Mouse (Mus musculus): ENCODE measurements around the gene Cd19. TPM values are rescaled to one million over a fixed set of nuclear protein-coding genes. Genes with fewer than 3 reads are reported as not detected.

The Cd19 gene
- polyA plus RNA-seq, 1 experiment from 2014 or later = not detected

DNA sequence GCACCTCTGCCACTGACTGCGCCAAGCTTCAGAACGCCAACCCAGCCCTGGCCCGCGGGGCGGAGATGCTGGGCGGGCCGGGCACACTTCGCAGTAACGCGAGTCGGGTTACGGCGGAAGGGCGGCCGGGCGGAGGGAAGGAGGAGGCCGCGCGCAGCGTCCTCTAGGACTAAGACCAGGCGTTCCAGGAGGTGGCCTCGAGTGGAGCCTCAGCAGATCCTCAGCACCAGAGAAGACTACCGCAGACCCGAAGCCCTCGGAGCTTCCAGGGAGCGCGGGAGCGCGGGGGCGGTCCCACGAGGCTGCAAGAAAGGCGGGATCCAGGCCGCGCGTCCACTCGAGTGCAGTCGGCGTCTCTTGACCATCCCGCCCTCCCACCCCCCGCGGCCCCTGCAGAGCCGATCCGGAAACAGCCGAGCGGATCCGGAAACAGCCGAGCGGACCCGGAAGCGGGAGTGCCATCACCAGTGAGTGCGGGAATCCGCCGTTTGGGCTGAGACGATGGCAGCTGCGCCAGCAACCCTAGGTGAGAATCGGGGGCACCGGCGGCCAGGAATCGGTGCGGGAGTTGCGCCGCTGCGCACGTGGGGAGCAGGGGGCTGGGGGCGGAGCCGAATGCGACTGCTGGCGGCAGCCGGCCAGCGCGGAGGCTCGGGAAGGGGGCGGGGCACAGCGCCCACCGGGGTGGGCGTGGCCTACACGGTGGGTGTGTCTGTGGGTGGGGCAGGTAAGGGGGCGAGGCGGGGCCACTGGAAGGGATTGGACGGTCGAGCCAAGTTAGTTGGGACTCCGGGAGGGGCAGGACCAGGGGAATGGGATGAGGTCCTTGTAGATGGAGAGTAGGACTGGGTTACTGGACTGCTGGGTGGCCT, 14.2 kb upstream of the Cd19 start, which contains the start of gene Rabep2:
Rabep2 (plus strand) TSS at position 129 of the 872 bp plus-strand sequence.
- H3K9ac ChIP-seq (ENCODE audit: low read length) = peak within 1 kb of the TSS; percentile 88
- WGBS = under 1% methylated on average over 77 of the region's 82 CpGs

DNA sequence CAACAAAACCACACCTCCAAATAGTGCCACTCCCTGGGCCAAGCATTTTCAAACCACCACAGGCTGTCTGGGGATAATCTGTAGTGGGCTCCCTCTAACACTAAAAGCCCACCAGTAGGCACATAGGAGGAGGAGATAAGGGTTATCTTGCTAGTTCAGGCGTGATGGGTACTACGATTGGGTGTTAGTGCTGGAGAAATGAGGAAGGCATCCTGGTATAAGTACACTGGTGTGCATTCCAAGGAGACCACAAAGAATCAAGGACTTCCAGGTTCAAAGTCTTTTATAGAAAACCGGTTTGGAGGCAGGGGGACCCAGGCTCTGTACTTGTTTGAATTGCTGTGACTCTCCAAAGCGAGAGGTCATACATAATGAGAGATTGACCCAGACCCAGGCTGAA, 13.5 kb upstream of the Cd19 start:
- Histone ChIP-seq H3K27me3 (ENCODE audit: control insufficient read depth, insufficient read depth, low read length) (no peaks in the 10 kb centered on the region), H3K27ac (ENCODE audit: low read depth, low read length) (peak overlapping the region; percentile 89), H3K4me2 (ENCODE audit: low read depth) (peak overlapping the region; percentile 88), H3K4me1 (ENCODE audit: control insufficient read depth, insufficient read depth, low read length) (peaks cover 7% of the 10 kb centered on the region; the same call in 1 of the 2 replicates), H3K4me3 (ENCODE audit: low read depth, low read length) (peak overlapping the region; percentile 81), H3K9ac (ENCODE audit: low read length) (peak overlapping the region; percentile 88), H3K36me3 (ENCODE audit: control insufficient read depth, insufficient read depth, low read length) (no peaks in the 10 kb centered on the region), H3K9me3 (ENCODE audit: control insufficient read depth, low read length) (no peaks in the 10 kb centered on the region)
- WGBS = 17% methylated on average over 4 of the region's 4 CpGs
- ATAC-seq (ENCODE audit: insufficient read depth, low FRiP score, low TSS enrichment) (no peak), DNase-seq (ENCODE audit: low spot score) (no peak)

More for the DNA sequence above, 14.2 kb upstream of the Cd19 start, which contains the start of gene Rabep2:
- Histone ChIP-seq H3K36me3 (ENCODE audit: control insufficient read depth, insufficient read depth, low read length) (no peaks in the 10 kb centered on the region), H3K4me1 (ENCODE audit: control insufficient read depth, insufficient read depth, low read length) (peaks cover 7% of the 10 kb centered on the region; the same call in 1 of the 2 replicates), H3K9me3 (ENCODE audit: control insufficient read depth, low read length) (no peaks in the 10 kb centered on the region), H3K4me3 (ENCODE audit: low read depth, low read length) (peak within 1 kb of the TSS; percentile 81), H3K27me3 (ENCODE audit: control insufficient read depth, insufficient read depth, low read length) (no peaks in the 10 kb centered on the region), H3K4me2 (ENCODE audit: low read depth) (peak within 1 kb of the TSS; percentile 88), H3K27ac (ENCODE audit: low read depth, low read length) (peak within 1 kb of the TSS; percentile 89)
- peak; percentile 95 for DNase-seq (ENCODE audit: low spot score)
- peak; percentile 92 for ATAC-seq (ENCODE audit: insufficient read depth, low FRiP score, low TSS enrichment)

DNA sequence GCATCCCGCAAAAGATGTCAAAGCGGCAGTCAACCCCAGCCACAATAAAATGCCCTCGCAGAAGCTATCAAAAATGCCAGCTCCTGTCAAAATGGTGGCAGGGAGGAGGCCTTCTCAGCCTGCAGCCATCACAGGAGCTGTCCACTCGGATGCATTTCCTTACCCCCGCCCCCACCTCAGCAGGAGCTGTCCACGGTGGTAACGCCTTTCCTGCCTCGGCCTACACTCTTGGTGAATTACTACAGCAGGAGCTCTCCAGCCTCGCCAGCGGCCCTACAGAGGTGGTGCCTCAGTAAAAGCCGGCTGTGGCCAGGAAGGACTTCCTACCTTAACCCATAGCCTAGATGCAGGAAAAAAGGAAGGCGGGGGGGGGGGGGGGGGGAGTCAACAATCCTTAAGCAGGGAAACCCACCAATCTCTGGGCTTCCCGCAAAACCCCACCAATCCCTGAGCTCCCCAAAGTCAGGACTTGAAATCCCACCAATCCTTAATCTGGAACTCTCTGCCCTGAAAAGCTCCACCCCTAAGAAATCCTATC, 12.7 kb upstream of the Cd19 start:
- H3K4me3 ChIP-seq (ENCODE audit: low read depth, low read length) = 0 out of 2 replicates have a peak overlapping the region, but pooled peaks have one; percentile 81

DNA sequence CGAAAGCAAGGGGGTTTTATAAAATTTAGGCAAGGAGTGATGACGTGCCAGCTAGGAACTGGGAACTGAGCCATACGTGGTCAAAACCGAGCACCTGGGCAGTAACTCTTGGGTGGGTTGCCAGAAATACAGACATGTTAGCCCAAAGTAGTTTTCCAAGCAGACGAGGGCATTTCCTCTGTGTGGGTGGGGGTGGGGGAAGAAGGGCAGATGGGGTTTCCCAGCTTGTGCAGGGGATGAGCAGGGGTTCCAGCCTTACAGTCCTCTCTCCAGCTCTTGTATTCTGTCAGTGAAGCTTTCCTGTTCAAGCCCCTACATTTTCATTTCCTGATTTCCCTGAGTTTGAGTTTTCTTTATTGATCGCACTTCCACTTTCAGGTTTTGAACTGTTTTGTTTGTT, 9.5 kb upstream of the Cd19 start:
- H3K4me2 ChIP-seq (ENCODE audit: low read depth) = no peak overlapping the region
- DNase-seq (ENCODE audit: low spot score) (no peak), ATAC-seq (ENCODE audit: insufficient read depth, low FRiP score, low TSS enrichment) (no peak)
- WGBS = 83% methylated on average over 6 of the region's 6 CpGs
- H3K4me1 ChIP-seq (ENCODE audit: control insufficient read depth, insufficient read depth, low read length) = 0 out of 2 replicates have a peak, but pooled peaks cover 3% of the 10 kb centered on the region
- H3K36me3 ChIP-seq (ENCODE audit: control insufficient read depth, insufficient read depth, low read length) = no peaks in the 10 kb centered on the region
- H3K27ac ChIP-seq (ENCODE audit: low read depth, low read length) = no peak overlapping the region
- H3K27me3 ChIP-seq (ENCODE audit: control insufficient read depth, insufficient read depth, low read length) = no peaks in the 10 kb centered on the region
- no peaks in the 10 kb centered on the region for H3K9me3 ChIP-seq (ENCODE audit: control insufficient read depth, low read length)
- no peak overlapping the region for H3K9ac ChIP-seq (ENCODE audit: low read length)
- no peak overlapping the region for H3K4me3 ChIP-seq (ENCODE audit: low read depth, low read length)

More for the DNA sequence above, 12.7 kb upstream of the Cd19 start:
- no peak overlapping the region for H3K4me2 ChIP-seq (ENCODE audit: low read depth)
- H3K9ac ChIP-seq (ENCODE audit: low read length) = no peak overlapping the region
- H3K4me1 ChIP-seq (ENCODE audit: control insufficient read depth, insufficient read depth, low read length) = peaks cover 7% of the 10 kb centered on the region; the same call in 1 of the 2 replicates
- no peaks in the 10 kb centered on the region for H3K36me3 ChIP-seq (ENCODE audit: control insufficient read depth, insufficient read depth, low read length)
- DNase-seq (ENCODE audit: low spot score) = no peak
- WGBS = 55% methylated on average over 12 of the region's 13 CpGs
- H3K9me3 ChIP-seq (ENCODE audit: control insufficient read depth, low read length) = no peaks in the 10 kb centered on the region
- no peaks in the 10 kb centered on the region for H3K27me3 ChIP-seq (ENCODE audit: control insufficient read depth, insufficient read depth, low read length)
- no peak for ATAC-seq (ENCODE audit: insufficient read depth, low FRiP score, low TSS enrichment)
- H3K27ac ChIP-seq (ENCODE audit: low read depth, low read length) = no peak overlapping the region

DNA sequence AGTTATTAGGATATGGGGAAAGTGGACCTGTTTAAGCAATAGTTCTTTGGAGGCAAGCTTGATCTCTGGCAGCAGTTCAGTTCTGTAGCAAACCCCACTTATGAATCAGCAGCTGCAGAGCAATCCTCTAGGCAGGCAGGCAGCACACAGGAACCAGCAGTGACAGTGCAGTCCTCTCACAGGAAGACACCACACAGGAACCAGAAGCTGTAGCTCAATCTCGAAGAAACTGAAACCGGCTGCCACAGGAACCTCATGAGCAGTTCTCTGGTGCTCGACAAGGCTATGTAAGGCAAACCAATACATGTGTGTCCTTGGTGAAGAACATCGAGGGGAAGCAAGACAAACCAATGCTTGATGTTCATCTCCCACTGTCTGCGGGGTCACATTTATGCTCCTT, 7.1 kb upstream of the Cd19 start:
- Histone ChIP-seq H3K9ac (ENCODE audit: low read length) (no peak overlapping the region), H3K4me3 (ENCODE audit: low read depth, low read length) (no peak overlapping the region), H3K4me2 (ENCODE audit: low read depth) (no peak overlapping the region), H3K9me3 (ENCODE audit: control insufficient read depth, low read length) (no peaks in the 10 kb centered on the region), H3K4me1 (ENCODE audit: control insufficient read depth, insufficient read depth, low read length) (no peaks in the 10 kb centered on the region), H3K27me3 (ENCODE audit: control insufficient read depth, insufficient read depth, low read length) (no peaks in the 10 kb centered on the region), H3K27ac (ENCODE audit: low read depth, low read length) (no peak overlapping the region), H3K36me3 (ENCODE audit: control insufficient read depth, insufficient read depth, low read length) (no peaks in the 10 kb centered on the region)
- ATAC-seq (ENCODE audit: insufficient read depth, low FRiP score, low TSS enrichment) (no peak), DNase-seq (ENCODE audit: low spot score) (no peak)
- WGBS = 88% methylated on average over 5 of the region's 5 CpGs

DNA sequence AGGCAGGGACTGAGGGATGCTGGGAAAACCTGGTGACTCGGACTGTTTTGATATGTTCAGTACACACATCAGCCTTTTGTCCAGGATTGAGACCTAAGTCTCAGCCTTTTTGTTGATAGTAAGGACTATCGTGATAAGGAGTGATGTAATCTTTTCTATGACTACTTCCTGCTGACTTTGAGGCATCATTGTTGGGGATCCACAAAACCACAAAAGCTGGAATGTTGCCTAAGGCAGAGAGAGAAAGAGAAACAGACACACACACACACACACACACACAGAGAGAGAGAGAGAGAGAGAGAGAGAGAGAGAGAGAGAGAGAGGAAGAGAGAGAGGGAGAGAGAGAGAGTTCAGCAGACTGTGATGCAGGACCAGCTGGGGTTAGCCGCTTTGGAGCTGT, 3.8 kb upstream of the Cd19 start:
- Histone ChIP-seq H3K27me3 (ENCODE audit: control insufficient read depth, insufficient read depth, low read length) (no peaks in the 10 kb centered on the region), H3K4me1 (ENCODE audit: control insufficient read depth, insufficient read depth, low read length) (no peaks in the 10 kb centered on the region), H3K27ac (ENCODE audit: low read depth, low read length) (no peak overlapping the region), H3K9ac (ENCODE audit: low read length) (no peak overlapping the region), H3K9me3 (ENCODE audit: control insufficient read depth, low read length) (no peaks in the 10 kb centered on the region), H3K4me2 (ENCODE audit: low read depth) (no peak overlapping the region), H3K36me3 (ENCODE audit: control insufficient read depth, insufficient read depth, low read length) (no peaks in the 10 kb centered on the region), H3K4me3 (ENCODE audit: low read depth, low read length) (no peak overlapping the region)
- ATAC-seq (ENCODE audit: insufficient read depth, low FRiP score, low TSS enrichment) (no peak), DNase-seq (ENCODE audit: low spot score) (no peak)
- 80% methylated on average over 3 of the region's 3 CpGs for WGBS

DNA sequence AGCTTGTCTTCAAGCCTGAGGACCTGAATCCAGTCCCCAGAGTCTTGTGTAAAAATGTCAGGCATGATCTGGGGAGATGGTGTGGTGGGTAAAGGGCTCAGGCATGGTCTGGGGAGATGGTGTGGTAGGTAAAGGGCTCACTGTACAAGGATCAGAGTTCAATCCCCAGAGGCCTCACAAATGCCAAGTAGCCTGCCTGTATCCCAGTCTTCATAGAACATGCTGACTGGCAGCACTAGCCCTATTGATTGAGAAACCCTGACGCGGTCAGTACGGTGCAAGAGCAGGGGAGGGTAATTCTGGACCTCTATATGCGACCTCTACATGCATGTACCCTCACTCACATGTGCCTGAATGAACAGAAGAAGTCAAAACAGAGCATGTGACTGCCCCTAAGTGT, 2.9 kb upstream of the Cd19 start:
- Histone ChIP-seq H3K27me3 (ENCODE audit: control insufficient read depth, insufficient read depth, low read length) (no peaks in the 10 kb centered on the region), H3K4me3 (ENCODE audit: low read depth, low read length) (no peak overlapping the region), H3K4me1 (ENCODE audit: control insufficient read depth, insufficient read depth, low read length) (no peaks in the 10 kb centered on the region), H3K36me3 (ENCODE audit: control insufficient read depth, insufficient read depth, low read length) (no peaks in the 10 kb centered on the region), H3K4me2 (ENCODE audit: low read depth) (no peak overlapping the region), H3K9me3 (ENCODE audit: control insufficient read depth, low read length) (no peaks in the 10 kb centered on the region), H3K9ac (ENCODE audit: low read length) (no peak overlapping the region), H3K27ac (ENCODE audit: low read depth, low read length) (no peak overlapping the region)
- 94% methylated on average over 4 of the region's 4 CpGs for WGBS
- DNase-seq (ENCODE audit: low spot score) = no peak
- no peak for ATAC-seq (ENCODE audit: insufficient read depth, low FRiP score, low TSS enrichment)

DNA sequence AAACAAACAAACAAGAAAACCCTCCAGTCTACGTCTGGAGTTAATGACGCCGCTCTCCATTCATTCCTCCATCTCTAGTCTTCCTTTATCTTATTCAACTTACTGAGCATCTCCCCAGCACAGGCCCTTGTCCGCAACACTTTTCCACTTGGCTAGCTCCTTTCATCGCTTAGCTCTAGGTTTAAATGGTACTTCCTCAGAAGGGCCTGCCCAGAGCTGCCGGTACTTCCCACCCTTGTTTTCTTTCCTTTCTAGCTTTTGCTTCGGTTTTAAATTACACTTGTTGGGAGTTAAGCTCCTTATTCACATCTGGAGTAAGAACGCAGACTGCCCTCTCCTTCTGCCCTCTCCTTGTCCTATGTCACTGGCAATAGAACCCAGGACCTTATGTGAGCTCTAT, 2.4 kb upstream of the Cd19 start:
- no peak for DNase-seq (ENCODE audit: low spot score)
- WGBS = 35% methylated on average over 8 of the region's 8 CpGs
- no peak overlapping the region for H3K9ac ChIP-seq (ENCODE audit: low read length)

More for the DNA sequence above, 2.4 kb upstream of the Cd19 start:
- H3K9me3 ChIP-seq (ENCODE audit: control insufficient read depth, low read length) = no peaks in the 10 kb centered on the region
- H3K36me3 ChIP-seq (ENCODE audit: control insufficient read depth, insufficient read depth, low read length) = no peaks in the 10 kb centered on the region
- H3K4me2 ChIP-seq (ENCODE audit: low read depth) = no peak overlapping the region
- ATAC-seq (ENCODE audit: insufficient read depth, low FRiP score, low TSS enrichment) = no peak
- no peaks in the 10 kb centered on the region for H3K4me1 ChIP-seq (ENCODE audit: control insufficient read depth, insufficient read depth, low read length)
- no peaks in the 10 kb centered on the region for H3K27me3 ChIP-seq (ENCODE audit: control insufficient read depth, insufficient read depth, low read length)
- no peak overlapping the region for H3K27ac ChIP-seq (ENCODE audit: low read depth, low read length)
- H3K4me3 ChIP-seq (ENCODE audit: low read depth, low read length) = no peak overlapping the region
